Mouse (Mus musculus): ENCODE measurements around the gene Arid4b. TPM values are rescaled to one million over a fixed set of nuclear protein-coding genes. Genes with fewer than 3 reads are reported as not detected.
"Not testable (repeated sequence)": the region's sequence is repeated elsewhere in the genome, so short reads cannot be mapped to it uniquely, and the experiment has no call there.

Gene Arid4b
- polyA plus RNA-seq, 1 experiment from 2014 or later: 61.3 TPM

- Histone ChIP-seq H3K4me2 (no peak overlapping the region), H3K9ac (no peak overlapping the region), H3K4me3 (ENCODE audit: low read depth, low read length) (no peak overlapping the region), H3K9me3 (ENCODE audit: low read depth, low read length) (no peaks in the 10 kb centered on the region), H3K36me3 (ENCODE audit: insufficient read depth) (peaks cover 23% of the 10 kb centered on the region; the same call in 1 of the 2 replicates), H3K27ac (ENCODE audit: low read depth) (no peak overlapping the region), H3K27me3 (ENCODE audit: insufficient read depth, low read length) (no peaks in the 10 kb centered on the region), H3K4me1 (ENCODE audit: insufficient read depth) (no peaks in the 10 kb centered on the region)
- DNase-seq (no peak), ATAC-seq (ENCODE audit: insufficient read depth) (no peak)
- TF ChIP-seq CTCF (IDR thresholded peaks at IDR 0.05; ENCODE audit: low read depth): no peak
- 89% methylated on average over 6 of the region's 6 CpGs for WGBS
Observed at GRCm38 (mm10) chr13:14025554-14025953, 37.5 kb upstream of the Arid4b start.

GRCm38 (mm10) chr13:14026154-14026820 is 36.7 kb upstream of the Arid4b start:
- H3K4me1 ChIP-seq (ENCODE audit: insufficient read depth): no peaks in the 10 kb centered on the region
- H3K27ac ChIP-seq (ENCODE audit: low read depth): no peak overlapping the region
- 91% methylated on average over 6 of the region's 6 CpGs for WGBS
- no peak overlapping the region for H3K4me3 ChIP-seq (ENCODE audit: low read depth, low read length)
- H3K4me2 ChIP-seq: no peak overlapping the region
- DNase-seq: no peak
- H3K27me3 ChIP-seq (ENCODE audit: insufficient read depth, low read length): no peaks in the 10 kb centered on the region
- H3K9ac ChIP-seq: no peak overlapping the region
- H3K36me3 ChIP-seq (ENCODE audit: insufficient read depth): peaks cover 23% of the 10 kb centered on the region; the same call in 1 of the 2 replicates
- no peak for ATAC-seq (ENCODE audit: insufficient read depth)
- no peak for TF ChIP-seq CTCF (IDR thresholded peaks at IDR 0.05; ENCODE audit: low read depth)
- H3K9me3 ChIP-seq (ENCODE audit: low read depth, low read length): no peaks in the 10 kb centered on the region

- DNase-seq: no peak
- WGBS: 88% methylated on average over 5 of the region's 5 CpGs
- peaks cover 4% of the 10 kb centered on the region; the same call in 1 of the 2 replicates for H3K36me3 ChIP-seq (ENCODE audit: insufficient read depth)
- no peaks in the 10 kb centered on the region; the same call in 1 of the 2 replicates for H3K4me1 ChIP-seq (ENCODE audit: insufficient read depth)
- no peaks in the 10 kb centered on the region for H3K9me3 ChIP-seq (ENCODE audit: low read depth, low read length)
- no peak overlapping the region for H3K4me3 ChIP-seq (ENCODE audit: low read depth, low read length)
- no peak overlapping the region for H3K27ac ChIP-seq (ENCODE audit: low read depth)
- H3K27me3 ChIP-seq (ENCODE audit: insufficient read depth, low read length): no peaks in the 10 kb centered on the region
- H3K9ac ChIP-seq: no peak overlapping the region
- H3K4me2 ChIP-seq: no peak overlapping the region
- no peak for TF ChIP-seq CTCF (IDR thresholded peaks at IDR 0.05; ENCODE audit: low read depth)
- ATAC-seq (ENCODE audit: insufficient read depth): no peak
Observed at GRCm38 (mm10) chr13:14033309-14034072, 29.5 kb upstream of the Arid4b start.

DNA sequence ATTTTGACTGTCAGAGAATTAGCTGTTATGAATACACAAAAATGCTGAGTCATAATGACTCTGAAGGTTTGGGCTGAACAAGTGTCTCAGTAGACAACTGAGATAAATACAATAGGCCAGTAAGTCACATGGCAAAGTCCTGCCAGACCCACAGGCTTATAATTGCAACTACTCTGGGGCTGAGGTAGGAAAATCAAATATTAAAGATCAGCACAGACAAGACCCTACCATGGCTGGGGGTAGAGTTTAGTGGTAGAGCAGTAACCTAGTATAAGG is 29.0 kb upstream of the Arid4b start:
- no peak overlapping the region for H3K4me2 ChIP-seq
- no peak for DNase-seq
- H3K36me3 ChIP-seq (ENCODE audit: insufficient read depth): peaks cover 1% of the 10 kb centered on the region; the same call in 1 of the 2 replicates
- no peak for TF ChIP-seq CTCF (IDR thresholded peaks at IDR 0.05; ENCODE audit: low read depth)
- no peak overlapping the region for H3K27ac ChIP-seq (ENCODE audit: low read depth)
- no peak overlapping the region for H3K4me3 ChIP-seq (ENCODE audit: low read depth, low read length)
- no peak overlapping the region for H3K9ac ChIP-seq
- H3K4me1 ChIP-seq (ENCODE audit: insufficient read depth): no peaks in the 10 kb centered on the region; the same call in 1 of the 2 replicates
- no peaks in the 10 kb centered on the region for H3K27me3 ChIP-seq (ENCODE audit: insufficient read depth, low read length)
- no peak for ATAC-seq (ENCODE audit: insufficient read depth)
- H3K9me3 ChIP-seq (ENCODE audit: low read depth, low read length): no peaks in the 10 kb centered on the region

- H3K4me1 ChIP-seq (ENCODE audit: insufficient read depth); H3K9ac ChIP-seq; H3K4me2 ChIP-seq; H3K4me3 ChIP-seq (ENCODE audit: low read depth, low read length); H3K27me3 ChIP-seq (ENCODE audit: insufficient read depth, low read length); H3K9me3 ChIP-seq (ENCODE audit: low read depth, low read length); ATAC-seq (ENCODE audit: insufficient read depth); H3K27ac ChIP-seq (ENCODE audit: low read depth); DNase-seq; H3K36me3 ChIP-seq (ENCODE audit: insufficient read depth): not testable (repeated sequence)
- 82% methylated on average over 3 of the region's 3 CpGs for WGBS
Observed at GRCm38 (mm10) chr13:14035352-14035751, 27.7 kb upstream of the Arid4b start.

GRCm38 (mm10) chr13:14035875-14036630 is 27.0 kb upstream of the Arid4b start:
- Histone ChIP-seq H3K9ac (no peak overlapping the region), H3K4me1 (ENCODE audit: insufficient read depth) (no peaks in the 10 kb centered on the region; the same call in 1 of the 2 replicates), H3K4me2 (no peak overlapping the region), H3K27ac (ENCODE audit: low read depth) (no peak overlapping the region), H3K9me3 (ENCODE audit: low read depth, low read length) (no peaks in the 10 kb centered on the region), H3K36me3 (ENCODE audit: insufficient read depth) (no peaks in the 10 kb centered on the region), H3K27me3 (ENCODE audit: insufficient read depth, low read length) (no peaks in the 10 kb centered on the region), H3K4me3 (ENCODE audit: low read depth, low read length) (no peak overlapping the region)
- ATAC-seq (ENCODE audit: insufficient read depth): no peak
- TF ChIP-seq CTCF (IDR thresholded peaks at IDR 0.05; ENCODE audit: low read depth): no peak
- DNase-seq: no peak
- WGBS: 90% methylated on average over 11 of the region's 11 CpGs

DNA sequence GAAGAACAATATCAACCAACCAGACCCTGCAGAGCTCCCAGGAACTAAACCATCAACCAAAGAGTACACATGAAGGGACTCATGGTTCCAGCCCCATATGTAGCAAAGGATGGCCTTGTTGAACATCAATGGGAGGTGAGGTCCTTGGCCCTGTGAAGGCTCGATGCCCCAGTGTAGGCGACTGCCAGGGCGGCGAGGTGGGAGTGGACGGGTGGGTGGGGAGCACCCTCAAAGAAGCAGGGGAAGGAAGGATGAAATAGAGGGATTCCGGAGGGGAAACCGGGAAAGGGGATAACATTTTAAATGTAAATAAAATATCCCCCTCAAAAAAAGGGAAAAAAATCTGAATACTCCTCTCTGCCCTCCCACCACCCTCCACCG is 24.1 kb upstream of the Arid4b start:
- TF ChIP-seq CTCF (IDR thresholded peaks at IDR 0.05; ENCODE audit: low read depth): no peak

More for the DNA sequence above, 24.1 kb upstream of the Arid4b start:
- no peaks in the 10 kb centered on the region for H3K9me3 ChIP-seq (ENCODE audit: low read depth, low read length)
- peak overlapping the region; percentile 64 for H3K4me3 ChIP-seq (ENCODE audit: low read depth, low read length)
- no peaks in the 10 kb centered on the region; the same call in 1 of the 2 replicates for H3K4me1 ChIP-seq (ENCODE audit: insufficient read depth)
- DNase-seq: peak; percentile 1
- H3K9ac ChIP-seq: peak overlapping the region; percentile 86
- H3K36me3 ChIP-seq (ENCODE audit: insufficient read depth): no peaks in the 10 kb centered on the region
- peak overlapping the region; percentile 88 for H3K4me2 ChIP-seq
- H3K27me3 ChIP-seq (ENCODE audit: insufficient read depth, low read length): no peaks in the 10 kb centered on the region
- peak overlapping the region; percentile 97; the same call in 1 of the 2 replicates for H3K27ac ChIP-seq (ENCODE audit: low read depth)
- peak; percentile 61 for ATAC-seq (ENCODE audit: insufficient read depth)
- WGBS: under 1% methylated on average over 8 of the region's 8 CpGs

Measured in lung, embryonic 14.5 days (tissue).